23 mouse cellular contexts compared by ENCODE assay signal in genomic region chr12:99773636-99774193, GRCm38 (mm10).
DNase-seq lines count a peak whose midpoint lies in the region; ATAC-seq and TF ChIP-seq lines count a peak whose summit lies in the region.
"Had no signal": no experiment of that assay in that cellular context is flagged by ENCODE, and none has a peak within 500 bp of the region (broad histone marks: within the 10 kb centered on the region; RNA-seq: fewer than 3 reads in every experiment).

No protein-coding gene starts in this region.

- H3K27me3 ChIP-seq in liver, adult 2 months (ENCODE audit: control insufficient read depth, insufficient read depth, low read length), result no peaks in the 10 kb centered on the region
- no peaks in the 10 kb centered on the region for H3K27me3 ChIP-seq in midbrain, embryonic 11.5 days (ENCODE audit: control insufficient read depth, insufficient read depth, low read length)
- H3K27me3 ChIP-seq: hindbrain, embryonic 15.5 days; kidney, embryonic 15.5 days; megakaryocyte, embryonic 14.5 days; stomach, embryonic 15.5 days had no signal

- TF ChIP-seq POLR2A in liver, adult 2 months (IDR thresholded peaks at IDR 0.05; ENCODE audit: extremely low read depth, insufficient read depth, low read length), result no peak

- TF ChIP-seq CTCF in liver, adult 2 months (IDR thresholded peaks at IDR 0.05; ENCODE audit: low read depth, low read length), result no peak

- H3K4me1 ChIP-seq in liver, adult 2 months (ENCODE audit: control insufficient read depth, insufficient read depth, low read length), result no peaks in the 10 kb centered on the region
- no peaks in the 10 kb centered on the region for H3K4me1 ChIP-seq in midbrain, embryonic 11.5 days (ENCODE audit: control insufficient read depth, insufficient read depth, low read length)
- H3K4me1 ChIP-seq: kidney, embryonic 15.5 days had no signal

- H3K4me3 ChIP-seq in liver, adult 2 months (ENCODE audit: insufficient read depth, low read depth, low read length), result no peak overlapping the region
- H3K4me3 ChIP-seq in midbrain, embryonic 11.5 days (ENCODE audit: low read depth, low read length), result no peak overlapping the region
- H3K4me3 ChIP-seq: embryonic facial prominence, embryonic 10.5 days; gastrocnemius, adult 2 months; hindbrain, embryonic 15.5 days; kidney, embryonic 15.5 days; limb, embryonic 10.5 days; megakaryocyte, embryonic 14.5 days; stomach, embryonic 15.5 days had no signal

- DNase-seq in liver, adult 2 months (ENCODE audit: extremely low read depth, low read depth, low spot score), result peak; percentile 9
- DNase-seq in liver, result no peak
- peak; percentile 5 for DNase-seq in thymus, postnatal 25 days
- no peak for DNase-seq in thymus, postnatal 14 days
- no peak for DNase-seq in midbrain, embryonic 11.5 days (ENCODE audit: low spot score, missing footprints)
- DNase-seq in left cerebral cortex, postnatal 4 days, result no peak
- no peak for DNase-seq in left cerebral cortex, postnatal 10 days (ENCODE audit: extremely low spot score in 1 of 2, low spot score in 2 of 2)
- DNase-seq: cerebellum, adult 2 months; gastrocnemius, adult 2 months; heart, postnatal 4 days; retina, postnatal 1 day; thymus, adult 2 months had no signal

- no peak overlapping the region for H3K9ac ChIP-seq in liver, adult 2 months (ENCODE audit: low read depth, low read length)
- H3K9ac ChIP-seq in midbrain, embryonic 11.5 days (ENCODE audit: low read length), result no peak overlapping the region
- H3K9ac ChIP-seq: hindbrain, embryonic 15.5 days; kidney, embryonic 15.5 days; liver, embryonic 14.5 days; stomach, embryonic 15.5 days had no signal

- H3K27ac ChIP-seq in liver, adult 2 months (replicated peaks; ENCODE audit: insufficient read depth, low read depth, low read length), result no peak overlapping the region
- no peak overlapping the region for H3K27ac ChIP-seq in midbrain, embryonic 11.5 days (ENCODE audit: low read depth, low read length)
- H3K27ac ChIP-seq: embryonic facial prominence, embryonic 10.5 days; gastrocnemius, adult 2 months; hindbrain, embryonic 15.5 days; kidney, embryonic 15.5 days; limb, embryonic 10.5 days; liver, embryonic 14.5 days; stomach, embryonic 15.5 days had no signal

- H3K79me2 ChIP-seq in liver, adult 2 months (ENCODE audit: control insufficient read depth, insufficient read depth, low read length), result no peaks in the 10 kb centered on the region

- H3K4me2 ChIP-seq in midbrain, embryonic 11.5 days, result no peak overlapping the region
- H3K4me2 ChIP-seq: hindbrain, embryonic 15.5 days; kidney, embryonic 15.5 days; stomach, embryonic 15.5 days had no signal

- no peaks in the 10 kb centered on the region for H3K36me3 ChIP-seq in liver, adult 2 months (ENCODE audit: control insufficient read depth, insufficient read depth, low read length)
- H3K36me3 ChIP-seq in midbrain, embryonic 11.5 days (ENCODE audit: control insufficient read depth, insufficient read depth, low read length), result no peaks in the 10 kb centered on the region
- H3K36me3 ChIP-seq: embryonic facial prominence, embryonic 10.5 days; G1E; hindbrain, embryonic 15.5 days; kidney, embryonic 15.5 days; limb, embryonic 10.5 days; stomach, embryonic 15.5 days had no signal

- peak; percentile 91 for ATAC-seq in activated CD4-positive, CD25-positive, alpha-beta regulatory T cell, adult 4 months
- ATAC-seq in midbrain, embryonic 11.5 days (ENCODE audit: low FRiP score), result no peak
- ATAC-seq: intestine, postnatal 0 days; midbrain, embryonic 16.5 days had no signal

- no peaks in the 10 kb centered on the region for H3K9me3 ChIP-seq in midbrain, embryonic 11.5 days (ENCODE audit: control insufficient read depth, low read length)
- H3K9me3 ChIP-seq: embryonic facial prominence, embryonic 10.5 days; G1E; hindbrain, embryonic 15.5 days; kidney, embryonic 15.5 days; limb, embryonic 10.5 days; megakaryocyte, embryonic 14.5 days; stomach, embryonic 15.5 days had no signal

- 75% methylated on average over 5 of the region's 5 CpGs for WGBS in liver, adult 2 months
- WGBS in midbrain, embryonic 11.5 days, result 69% methylated on average over 5 of the region's 5 CpGs

- intact Hi-C loops in left cerebral cortex, postnatal 4 days (cut with DNase I), result no loop called here
- intact Hi-C loops in left cerebral cortex, postnatal 10 days (cut with DNase I), result no loop called here

Comparison
In these comparisons a context has a peak if more than half of its experiments do, and no peak if none do; other contexts are left out.
1. DNase-seq: peak in liver, adult 2 months (single experiment) and thymus, postnatal 25 days (single experiment); none in liver (single experiment), thymus, postnatal 14 days (single experiment), midbrain, embryonic 11.5 days (single experiment), left cerebral cortex, postnatal 4 days (single experiment) and left cerebral cortex, postnatal 10 days (0 of 2).